Mouse (Mus musculus): ENCODE measurements around the gene H2afy. TPM values are rescaled to one million over a fixed set of nuclear protein-coding genes. Genes with fewer than 3 reads are reported as not detected.

Gene H2afy
- total and polyA plus RNA-seq, 2 experiments from 2014 or later, result 169 to 181 TPM

DNA sequence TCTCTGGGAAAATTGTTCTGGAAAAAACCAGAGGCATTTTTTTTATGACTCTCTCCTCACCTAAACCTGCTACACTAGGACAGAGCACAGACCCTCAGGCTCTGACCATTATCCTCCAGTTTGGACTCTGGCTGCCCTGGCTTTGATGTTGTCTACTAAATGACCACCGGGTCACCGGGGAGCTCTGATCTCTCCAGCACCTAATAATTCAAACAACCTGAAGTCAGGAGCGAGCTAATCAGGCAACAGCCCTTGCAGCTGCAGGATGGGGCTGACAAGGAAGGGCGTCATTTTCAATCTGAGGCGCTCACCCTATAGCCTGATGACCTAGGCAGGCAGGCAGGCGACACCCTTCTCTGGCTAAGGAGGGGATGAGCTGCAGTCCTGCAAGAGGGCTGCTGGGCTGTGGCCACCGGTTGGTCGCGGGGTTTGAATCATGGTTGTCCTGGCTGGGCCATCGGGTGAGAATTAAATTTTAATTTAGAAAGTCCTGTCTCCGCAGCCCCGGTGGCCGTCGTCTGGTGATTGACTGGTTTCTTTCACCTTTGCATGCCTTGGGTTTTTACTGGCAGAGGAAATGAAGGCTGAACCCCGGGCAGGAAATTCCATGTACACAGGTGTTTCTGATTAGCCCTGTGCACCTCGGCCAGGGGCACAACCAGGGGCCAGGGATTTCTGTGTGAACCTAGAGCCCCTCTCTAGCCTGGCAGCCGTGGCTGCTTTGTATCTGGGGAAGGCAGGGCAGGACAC, 23.6 kb upstream of the H2afy start:
- H3K4me2 ChIP-seq (ENCODE audit: low read depth), result no peak overlapping the region
- no peak overlapping the region for H3K9ac ChIP-seq
- no peaks in the 10 kb centered on the region for H3K27me3 ChIP-seq (ENCODE audit: insufficient read depth, low read length)
- WGBS, result 59% methylated on average over 17 of the region's 17 CpGs
- no peaks in the 10 kb centered on the region for H3K9me3 ChIP-seq (ENCODE audit: low read length)
- no peak for TF ChIP-seq CTCF (IDR thresholded peaks at IDR 0.05; ENCODE audit: low read depth)
- no peak overlapping the region for H3K4me3 ChIP-seq (ENCODE audit: low read depth, low read length)
- ATAC-seq (no peak), DNase-seq (no peak)
- H3K27ac ChIP-seq (ENCODE audit: low read depth, low read length), result no peak overlapping the region
- H3K36me3 ChIP-seq (ENCODE audit: insufficient read depth), result no peaks in the 10 kb centered on the region
- H3K4me1 ChIP-seq (ENCODE audit: insufficient read depth), result no peaks in the 10 kb centered on the region

DNA sequence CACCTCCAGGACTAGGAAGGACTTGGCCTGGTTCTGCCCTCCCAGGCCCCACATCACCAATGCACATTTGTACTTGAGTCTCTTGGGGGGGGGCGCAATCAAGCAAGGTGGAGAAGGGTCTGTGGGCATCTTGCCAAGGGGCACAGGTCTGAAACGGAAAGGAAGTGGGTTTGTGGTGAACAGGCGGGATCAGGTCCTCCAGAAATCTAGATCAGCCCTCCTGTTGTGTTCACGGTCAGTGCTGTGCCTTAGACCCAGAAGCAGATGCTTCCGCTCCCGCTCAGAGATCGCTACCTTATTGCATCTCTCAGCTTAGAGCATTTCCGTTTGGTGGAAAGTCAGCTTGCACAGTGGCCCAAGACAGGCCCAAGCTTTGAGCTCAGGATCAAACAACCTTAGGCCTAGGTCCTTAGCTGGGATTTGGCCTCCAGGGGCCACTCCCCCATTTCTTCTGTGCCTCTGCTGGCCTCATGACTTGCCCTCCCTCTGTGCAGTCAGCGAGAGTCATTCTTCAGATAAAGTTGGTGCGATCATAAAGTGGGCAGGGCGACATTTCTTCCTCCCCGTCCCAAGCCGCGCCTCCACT, 22.9 kb upstream of the H2afy start:
- no peaks in the 10 kb centered on the region for H3K4me1 ChIP-seq (ENCODE audit: insufficient read depth)
- no peak overlapping the region for H3K9ac ChIP-seq
- H3K9me3 ChIP-seq (ENCODE audit: low read length), result no peaks in the 10 kb centered on the region
- no peak for DNase-seq
- H3K27ac ChIP-seq (ENCODE audit: low read depth, low read length), result no peak overlapping the region
- ATAC-seq, result no peak
- H3K27me3 ChIP-seq (ENCODE audit: insufficient read depth, low read length), result no peaks in the 10 kb centered on the region
- no peak for TF ChIP-seq CTCF (IDR thresholded peaks at IDR 0.05; ENCODE audit: low read depth)
- 84% methylated on average over 14 of the region's 14 CpGs for whole genome bisulfite sequencing
- no peak overlapping the region for H3K4me2 ChIP-seq (ENCODE audit: low read depth)
- H3K36me3 ChIP-seq (ENCODE audit: insufficient read depth), result no peaks in the 10 kb centered on the region
- no peak overlapping the region for H3K4me3 ChIP-seq (ENCODE audit: low read depth, low read length)

DNA sequence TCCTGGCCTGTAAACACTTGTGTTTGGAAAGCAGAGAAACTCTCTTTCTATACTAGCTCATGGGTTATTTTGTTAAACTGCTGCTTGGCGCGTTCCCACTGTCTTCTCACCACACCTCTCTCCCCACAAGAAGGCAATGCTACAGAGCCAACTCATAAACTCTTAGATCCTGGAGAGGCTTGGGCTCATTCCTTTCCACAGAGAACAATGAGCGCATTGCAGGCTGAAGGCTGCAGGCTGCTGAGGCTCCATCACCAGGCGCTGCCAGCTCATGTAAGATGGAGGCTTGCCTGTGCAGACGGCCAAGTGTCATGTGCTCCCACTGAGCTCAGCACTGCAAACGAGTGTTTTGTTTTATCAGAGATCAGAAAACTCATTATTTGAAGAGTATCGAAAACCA, 19.5 kb upstream of the H2afy start:
- Histone ChIP-seq H3K27me3 (ENCODE audit: insufficient read depth, low read length) (no peaks in the 10 kb centered on the region), H3K9ac (no peak overlapping the region), H3K4me3 (ENCODE audit: low read depth, low read length) (no peak overlapping the region), H3K4me1 (ENCODE audit: insufficient read depth) (no peaks in the 10 kb centered on the region), H3K27ac (ENCODE audit: low read depth, low read length) (no peak overlapping the region), H3K36me3 (ENCODE audit: insufficient read depth) (no peaks in the 10 kb centered on the region), H3K9me3 (ENCODE audit: low read length) (no peaks in the 10 kb centered on the region), H3K4me2 (ENCODE audit: low read depth) (no peak overlapping the region)
- WGBS, result 53% methylated on average over 7 of the region's 7 CpGs
- ATAC-seq (no peak), DNase-seq (no peak)
- no peak for TF ChIP-seq CTCF (IDR thresholded peaks at IDR 0.05; ENCODE audit: low read depth)

DNA sequence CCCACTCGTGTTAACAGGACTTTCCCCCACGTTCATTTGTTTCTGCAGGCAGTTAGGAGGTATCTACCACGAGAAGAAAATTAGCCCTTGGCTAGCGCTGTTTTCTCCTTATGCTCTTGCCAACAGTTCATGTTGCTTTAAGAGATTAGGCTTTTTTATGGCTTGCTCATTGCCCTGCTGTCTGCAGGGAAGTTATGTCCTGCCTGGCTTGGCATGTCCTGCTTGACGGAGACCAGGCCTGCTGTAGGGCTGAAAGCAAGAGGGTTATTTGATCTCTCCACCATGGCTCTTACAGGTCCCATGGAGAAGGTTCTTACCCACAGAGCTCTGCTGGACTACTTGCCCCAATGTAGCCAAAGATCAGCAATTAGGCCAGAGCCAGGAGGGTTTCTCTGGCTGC, 18.9 kb upstream of the H2afy start:
- Histone ChIP-seq H3K9me3 (ENCODE audit: low read length) (no peaks in the 10 kb centered on the region), H3K4me3 (ENCODE audit: low read depth, low read length) (no peak overlapping the region), H3K4me2 (ENCODE audit: low read depth) (no peak overlapping the region), H3K36me3 (ENCODE audit: insufficient read depth) (no peaks in the 10 kb centered on the region), H3K4me1 (ENCODE audit: insufficient read depth) (no peaks in the 10 kb centered on the region), H3K27me3 (ENCODE audit: insufficient read depth, low read length) (no peaks in the 10 kb centered on the region), H3K9ac (no peak overlapping the region), H3K27ac (ENCODE audit: low read depth, low read length) (no peak overlapping the region)
- ATAC-seq (no peak), DNase-seq (no peak)
- WGBS, result 51% methylated on average over 5 of the region's 5 CpGs
- TF ChIP-seq CTCF (IDR thresholded peaks at IDR 0.05; ENCODE audit: low read depth), result no peak

DNA sequence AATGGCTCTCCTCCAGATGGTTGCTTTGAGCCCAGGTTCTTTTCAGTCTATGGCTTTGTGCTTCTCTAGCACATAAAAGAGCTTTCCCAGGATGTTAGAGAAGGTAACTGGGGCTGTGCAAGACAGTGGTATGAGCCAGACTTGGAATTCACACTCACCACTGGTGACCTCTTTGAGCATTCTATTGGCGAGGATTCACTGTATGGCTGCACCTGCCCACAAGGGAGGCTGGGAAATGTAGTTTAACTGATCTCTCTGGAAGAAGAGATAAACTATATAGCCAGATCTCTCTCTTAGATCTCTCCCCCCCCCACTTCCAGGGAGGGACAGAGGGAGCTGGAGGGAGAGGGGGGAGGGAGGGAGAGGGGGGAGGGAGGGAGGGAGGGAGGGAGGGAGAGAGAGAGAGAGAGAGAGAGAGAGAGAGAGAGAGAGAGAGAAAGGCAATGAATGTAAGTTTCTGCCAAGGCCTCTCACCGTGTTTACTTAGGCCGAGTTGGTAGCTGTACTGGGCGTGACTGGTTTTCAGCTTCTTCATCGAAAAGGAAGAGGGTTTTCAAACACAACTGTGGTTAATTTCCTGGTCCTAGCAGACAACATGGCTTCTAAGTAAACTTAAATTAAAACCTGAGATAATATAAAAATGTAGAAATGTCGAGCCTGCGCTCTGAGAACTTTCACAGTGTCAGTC, 16.8 kb upstream of the H2afy start:
- Histone ChIP-seq H3K27me3 (ENCODE audit: insufficient read depth, low read length) (no peaks in the 10 kb centered on the region), H3K4me2 (ENCODE audit: low read depth) (no peak overlapping the region), H3K4me1 (ENCODE audit: insufficient read depth) (no peaks in the 10 kb centered on the region), H3K9ac (no peak overlapping the region), H3K4me3 (ENCODE audit: low read depth, low read length) (no peak overlapping the region), H3K9me3 (ENCODE audit: low read length) (no peaks in the 10 kb centered on the region), H3K27ac (ENCODE audit: low read depth, low read length) (no peak overlapping the region), H3K36me3 (ENCODE audit: insufficient read depth) (no peaks in the 10 kb centered on the region)
- no peak for DNase-seq
- ATAC-seq, result no peak
- WGBS, result 68% methylated on average over 7 of the region's 7 CpGs
- TF ChIP-seq CTCF (IDR thresholded peaks at IDR 0.05; ENCODE audit: low read depth), result no peak

DNA sequence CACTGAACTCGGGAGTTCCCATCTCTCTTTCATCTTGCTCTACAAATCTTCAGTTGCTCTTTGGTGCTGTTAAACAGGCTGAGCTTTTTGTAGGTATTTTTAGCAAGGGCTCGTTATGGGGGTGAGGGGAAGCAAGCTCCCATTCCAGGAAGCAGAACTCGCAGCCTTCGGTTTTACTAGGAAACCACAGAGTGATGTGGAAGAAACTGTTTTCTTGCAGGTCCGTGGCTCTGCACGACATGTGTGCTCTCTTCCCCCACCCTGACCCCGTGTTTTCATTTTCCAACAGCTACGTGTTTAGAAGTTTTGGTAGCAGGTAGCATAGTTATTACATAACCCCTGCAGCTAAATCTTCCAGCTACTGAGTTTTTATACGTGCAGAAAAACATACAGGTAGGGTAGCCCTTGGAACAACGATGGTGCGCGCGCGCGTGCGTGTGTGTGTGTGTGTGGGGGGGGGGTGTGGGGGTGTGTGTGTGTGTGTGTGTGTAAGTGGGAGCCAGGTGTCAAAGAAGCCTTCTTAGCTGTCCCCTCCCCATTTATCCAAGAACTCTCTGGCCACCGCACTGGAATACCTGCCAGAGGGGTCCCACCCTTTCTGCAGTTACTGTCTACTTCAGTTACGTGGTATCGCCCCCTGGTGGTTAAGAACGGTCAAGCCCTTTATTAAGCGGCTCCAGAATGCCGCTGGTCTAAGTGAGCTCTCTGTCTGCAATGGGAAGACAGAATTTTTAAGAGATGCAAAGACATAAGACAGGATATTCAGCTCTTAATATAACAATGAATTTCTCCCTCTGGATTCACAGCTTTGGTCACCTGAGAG, 15.5 kb upstream of the H2afy start:
- H3K4me2 ChIP-seq (ENCODE audit: low read depth), result no peak overlapping the region
- 45% methylated on average over 22 of the region's 22 CpGs for WGBS
- no peaks in the 10 kb centered on the region for H3K36me3 ChIP-seq (ENCODE audit: insufficient read depth)
- peak; percentile 48; the same call in 1 of the 2 replicates for ATAC-seq
- H3K9me3 ChIP-seq (ENCODE audit: low read length), result no peaks in the 10 kb centered on the region
- H3K4me1 ChIP-seq (ENCODE audit: insufficient read depth), result no peaks in the 10 kb centered on the region
- peak; percentile 77 for TF ChIP-seq CTCF (IDR thresholded peaks at IDR 0.05; ENCODE audit: low read depth)
- H3K9ac ChIP-seq, result no peak overlapping the region
- H3K4me3 ChIP-seq (ENCODE audit: low read depth, low read length), result no peak overlapping the region
- DNase-seq, result peak; percentile 80
- H3K27me3 ChIP-seq (ENCODE audit: insufficient read depth, low read length), result no peaks in the 10 kb centered on the region
- no peak overlapping the region for H3K27ac ChIP-seq (ENCODE audit: low read depth, low read length)

All from forebrain, postnatal 0 days (tissue).